Mouse (Mus musculus) kidney, postnatal 0 days (tissue): ENCODE measurements around the gene Rbm43. TPM values are rescaled to one million over a fixed set of nuclear protein-coding genes. Genes with fewer than 3 reads are reported as not detected.

Experiments
- ATAC-seq: fragments of 200-750 bp; cut with Nextera tagmentation; replicated peaks from 2 replicates; pipeline ENCODE4 v1.8.0; 2017; ENCODE audit warnings: low read depth, moderate number of reproducible peaks, moderate TSS enrichment, moderate library complexity; ENCODE audit not compliant: low FRiP score
- DNase-seq: peaks from one replicate; pipeline ENCODE4 v3.0.0-alpha.2; 2016; ENCODE audit warnings: low spot score
- H3K27ac ChIP-seq: fragments of 300-500 bp; sonication (generic); 2 replicates; pipeline ENCODE4 v1.5.1; 2014; ENCODE audit warnings: mild to moderate bottlenecking
- H3K27me3 ChIP-seq: fragments of 300-500 bp; sonication (generic); 2 replicates; pipeline ENCODE4 v1.6.1; 2014; ENCODE audit warnings: low read length, mixed read lengths; ENCODE audit not compliant: insufficient read depth
- H3K36me3 ChIP-seq: fragments of 300-500 bp; sonication (generic); 2 replicates; pipeline ENCODE4 v1.6.1; 2014; ENCODE audit warnings: low read length, mixed read lengths; ENCODE audit not compliant: insufficient read depth
- H3K4me1 ChIP-seq: fragments of 300-500 bp; sonication (generic); replicated peaks from 2 replicates; pipeline ENCODE4 v1.6.1; 2014; ENCODE audit warnings: antibody characterized with exemption, low read length, mixed read lengths; ENCODE audit not compliant: insufficient read depth
- H3K4me2 ChIP-seq: fragments of 300-500 bp; sonication (generic); 2 replicates; pipeline ENCODE4 v1.6.1; 2014; ENCODE audit warnings: mild to moderate bottlenecking, low read length, moderate library complexity, mixed read lengths
- H3K4me3 ChIP-seq: fragments of 300-500 bp; sonication (generic); replicated peaks from 2 replicates; pipeline ENCODE4 v1.5.1; 2014; ENCODE audit warnings: low read depth, low read length
- H3K9ac ChIP-seq: fragments of 300-500 bp; sonication (generic); 2 replicates; pipeline ENCODE4 v1.6.1; 2014; ENCODE audit warnings: low read depth, low read length
- H3K9me3 ChIP-seq: fragments of 300-500 bp; sonication (generic); replicated peaks from 2 replicates; pipeline ENCODE4 v1.6.1; 2016; ENCODE audit warnings: low read length, inconsistent platforms, mixed read lengths
- CTCF ChIP-seq: IDR thresholded peaks from 2 replicates; pipeline ENCODE4 v1.5.1; 2016; ENCODE audit warnings: antibody characterized with exemption, low read depth, mild to moderate bottlenecking, moderate library complexity
- WGBS: fragments of 180-500 bp; shearing (Covaris S2); extraction: QIAGEN DNeasy Blood & Tissue Kit; methylation state at CpG from one replicate; pipeline ENCODE4 v1.1.7; 2014; 5-methylcytosine and 5-hydroxymethylcytosine counted together
- polyA plus RNA-seq: library from polyadenylated mRNA; unstranded; fragments of >200 nt; fragmentation: Nextera tagmentation; extraction: Ambion mirVana; gene quantifications from 2 replicates; pipeline ENCODE4 v1.2.1, GENCODE M21; 2015

The Rbm43 gene
- polyA plus RNA-seq, 1 experiment from 2014 or later, result 13.1 TPM

DNA sequence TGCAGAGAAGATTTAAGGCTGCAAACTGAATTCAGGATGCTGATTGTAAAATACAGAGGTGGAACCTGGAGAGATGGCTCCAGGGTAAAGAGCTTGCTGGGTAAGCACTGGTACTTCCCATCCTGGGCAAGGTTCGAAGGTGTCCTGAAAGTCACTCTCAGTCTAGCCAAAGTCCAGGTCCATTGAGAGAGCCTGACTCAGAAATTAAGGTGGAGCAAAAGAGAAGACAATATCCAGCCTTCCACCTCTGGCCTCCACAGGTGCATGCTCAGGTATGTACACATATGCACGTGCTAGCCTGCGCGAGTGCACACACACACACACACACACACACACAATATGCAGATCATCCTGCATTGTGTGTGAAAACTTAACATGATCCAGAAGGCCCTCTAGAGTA lies 35.9 kb upstream of the Rbm43 start:
- no peak for ATAC-seq
- Histone ChIP-seq H3K4me2 (no peak overlapping the region), H3K36me3 (no peaks in the 10 kb centered on the region), H3K4me3 (no peak overlapping the region), H3K27me3 (no peaks in the 10 kb centered on the region), H3K27ac (no peak overlapping the region), H3K9ac (no peak overlapping the region), H3K9me3 (no peaks in the 10 kb centered on the region), H3K4me1 (no peaks in the 10 kb centered on the region)
- TF ChIP-seq CTCF, result no peak
- DNase-seq, result no peak
- 96% methylated on average over 4 of the region's 4 CpGs for WGBS

DNA sequence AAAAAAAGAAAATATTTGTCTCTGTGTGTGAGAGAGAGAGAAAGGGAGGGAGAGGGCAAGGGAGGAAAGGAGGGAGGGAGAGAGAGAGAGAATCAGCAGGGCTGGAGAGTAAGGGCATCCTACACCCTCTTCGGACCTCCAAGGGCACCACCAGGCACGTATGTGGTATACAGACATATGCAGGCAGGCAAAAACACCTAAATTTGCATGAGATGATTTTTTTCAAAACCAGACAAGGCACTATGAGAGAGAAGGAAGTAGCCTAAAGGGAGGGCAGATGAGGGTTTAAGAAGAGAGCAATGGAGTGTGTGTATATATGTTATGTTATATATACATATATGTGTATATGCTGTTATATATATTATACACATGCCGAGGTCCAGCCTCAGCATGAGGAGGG lies 32.3 kb upstream of the Rbm43 start:
- no peak for TF ChIP-seq CTCF
- WGBS, result 90% methylated on average over 3 of the region's 3 CpGs
- ATAC-seq, result no peak

DNA sequence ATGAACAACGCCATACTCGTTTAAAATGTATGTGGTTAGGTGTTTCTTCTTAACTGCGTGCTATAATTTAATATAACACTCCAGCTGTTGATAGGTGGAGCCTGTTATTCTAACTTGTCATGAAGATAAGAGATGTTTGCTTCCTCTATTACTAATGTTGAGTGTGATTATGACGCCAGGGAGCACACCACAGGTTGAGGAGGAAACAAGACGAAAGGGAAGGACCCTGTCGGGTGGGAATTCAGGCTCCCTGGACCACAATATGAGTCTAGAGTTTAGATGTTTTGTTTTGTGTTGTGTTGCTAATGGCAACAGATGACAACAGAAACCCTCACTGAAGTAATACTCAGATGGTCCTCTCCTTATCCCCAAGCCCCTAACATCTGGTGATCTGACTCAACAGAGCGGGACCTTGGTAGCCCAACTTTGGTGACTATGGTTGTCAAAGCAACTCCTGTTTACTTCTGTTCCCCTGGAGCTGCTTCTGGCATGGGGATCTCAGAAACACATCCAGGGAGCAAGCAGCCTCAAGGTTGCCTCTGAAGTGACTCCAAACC lies 18.8 kb upstream of the Rbm43 start:
- Histone ChIP-seq H3K4me2 (no peak overlapping the region), H3K27me3 (no peaks in the 10 kb centered on the region), H3K36me3 (peaks cover 5% of the 10 kb centered on the region; the same call in 1 of the 2 replicates), H3K27ac (no peak overlapping the region), H3K9ac (no peak overlapping the region), H3K4me1 (no peaks in the 10 kb centered on the region), H3K9me3 (no peaks in the 10 kb centered on the region), H3K4me3 (no peak overlapping the region)
- no peak for DNase-seq
- 87% methylated on average over 7 of the region's 7 CpGs for WGBS
- TF ChIP-seq CTCF, result no peak
- ATAC-seq, result no peak

More for the DNA sequence above, 32.3 kb upstream of the Rbm43 start:
- Histone ChIP-seq H3K9me3 (no peaks in the 10 kb centered on the region), H3K27me3 (no peaks in the 10 kb centered on the region), H3K4me3 (no peak overlapping the region), H3K36me3 (no peaks in the 10 kb centered on the region), H3K4me2 (no peak overlapping the region), H3K9ac (no peak overlapping the region), H3K4me1 (no peaks in the 10 kb centered on the region), H3K27ac (no peak overlapping the region)
- no peak for DNase-seq

DNA sequence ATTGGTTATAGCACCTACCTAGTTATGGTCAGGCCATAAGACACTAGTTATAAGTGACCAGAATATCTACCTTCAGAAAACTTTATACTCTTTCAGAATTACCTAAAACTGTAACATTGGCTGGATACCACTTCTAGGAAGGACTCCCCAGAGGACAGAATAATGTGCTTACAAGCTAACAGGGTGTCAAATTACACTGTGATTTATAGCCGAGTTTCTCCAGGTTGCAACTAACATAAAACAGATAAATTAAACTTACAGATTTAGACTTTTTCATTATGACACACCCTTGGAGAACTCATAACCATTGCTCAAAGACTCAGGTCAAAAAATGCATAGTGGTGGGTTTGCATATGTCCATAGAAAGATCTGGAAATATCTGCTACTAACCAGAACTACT lies 15.9 kb upstream of the Rbm43 start:
- no peak for TF ChIP-seq CTCF
- Histone ChIP-seq H3K4me3 (no peak overlapping the region), H3K9me3 (no peaks in the 10 kb centered on the region), H3K27me3 (no peaks in the 10 kb centered on the region), H3K36me3 (0 out of 2 replicates have a peak, but pooled peaks cover 2% of the 10 kb centered on the region), H3K27ac (no peak overlapping the region), H3K4me2 (no peak overlapping the region), H3K4me1 (no peaks in the 10 kb centered on the region), H3K9ac (no peak overlapping the region)
- 39% methylated on average over 1 of the region's 1 CpGs for WGBS
- DNase-seq (no peak), ATAC-seq (no peak)

DNA sequence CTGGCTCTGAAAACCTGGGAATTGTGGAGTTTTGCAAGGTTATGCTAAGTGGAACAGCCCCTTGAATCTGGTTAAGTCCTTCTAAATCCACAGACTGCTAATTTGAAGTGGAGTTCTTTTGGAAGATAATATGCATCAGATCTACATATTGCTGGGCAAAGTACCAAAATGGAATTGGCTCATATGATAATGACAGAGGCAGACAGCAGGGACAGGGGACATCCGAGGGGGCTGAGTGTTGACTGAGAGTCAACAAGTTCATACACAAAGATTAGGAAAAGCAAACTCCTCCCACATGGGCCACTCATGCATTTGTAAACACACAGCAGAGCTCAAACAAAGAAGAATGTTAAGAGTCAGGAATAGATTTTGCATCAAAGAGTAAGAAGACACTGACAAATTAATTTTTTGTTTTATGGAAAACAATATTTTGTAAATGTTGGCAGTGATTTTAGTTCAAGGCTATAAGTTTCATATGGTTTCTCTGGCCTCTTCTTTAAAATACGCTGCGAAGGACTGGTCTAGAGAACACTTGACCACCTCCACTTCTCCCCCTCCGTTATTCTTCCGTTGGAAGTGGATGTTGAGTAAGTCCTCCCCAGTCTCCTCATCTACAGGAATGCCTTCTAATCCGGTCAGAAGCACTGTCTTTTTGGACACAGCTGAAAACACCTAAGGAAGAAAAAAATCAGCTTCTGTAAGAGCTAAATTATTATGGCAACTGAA lies 13.3 kb upstream of the Rbm43 start:
- Histone ChIP-seq H3K9ac (no peak overlapping the region), H3K4me3 (no peak overlapping the region), H3K27ac (no peak overlapping the region), H3K9me3 (no peaks in the 10 kb centered on the region), H3K27me3 (no peaks in the 10 kb centered on the region), H3K4me2 (no peak overlapping the region), H3K4me1 (no peaks in the 10 kb centered on the region), H3K36me3 (no peaks in the 10 kb centered on the region)
- 84% methylated on average over 6 of the region's 6 CpGs for WGBS
- ATAC-seq, result no peak
- peak; percentile 22 for DNase-seq
- no peak for TF ChIP-seq CTCF

DNA sequence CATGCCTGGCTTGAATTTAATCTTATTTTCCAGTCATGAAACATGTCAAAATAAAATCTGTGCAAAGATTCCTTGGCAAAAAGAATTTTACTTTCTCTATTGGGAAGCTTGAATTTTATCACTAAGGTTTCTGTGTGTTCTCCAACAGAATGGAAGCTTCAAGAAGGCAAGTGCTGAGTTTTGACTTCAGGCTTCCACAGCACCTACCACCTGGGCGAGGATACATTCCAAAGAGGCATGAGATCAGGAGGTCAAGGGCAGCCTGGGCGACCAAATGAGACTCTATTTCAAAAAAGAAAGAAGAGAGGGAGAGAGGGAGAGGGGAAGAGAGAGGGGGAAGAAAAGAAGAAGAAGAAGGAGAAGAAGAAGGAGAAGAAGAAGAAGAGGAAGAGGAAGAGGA lies 10.8 kb upstream of the Rbm43 start:
- no peak overlapping the region for H3K4me3 ChIP-seq

DNA sequence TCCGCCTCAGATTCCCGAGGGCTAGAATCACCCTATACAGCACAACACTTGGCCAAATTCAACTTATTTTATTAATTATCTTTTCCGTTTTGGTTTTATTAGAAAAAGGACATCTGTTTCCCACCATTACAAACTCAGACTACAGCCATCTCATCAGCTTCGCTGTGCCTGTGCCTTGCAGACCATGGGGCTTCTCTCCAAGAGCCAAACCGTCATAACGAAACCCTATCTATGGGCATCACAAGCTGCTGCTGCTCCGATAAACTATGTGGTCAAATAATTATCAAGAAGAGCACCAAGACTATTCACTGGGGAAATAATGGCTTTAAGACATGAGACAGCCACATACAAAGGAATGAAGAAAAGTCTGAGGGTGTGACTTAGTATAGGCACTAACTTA lies 6.9 kb upstream of the Rbm43 start:
- H3K27ac ChIP-seq, result no peak overlapping the region
- no peak overlapping the region for H3K4me2 ChIP-seq
- H3K9me3 ChIP-seq, result no peaks in the 10 kb centered on the region
- H3K27me3 ChIP-seq, result no peaks in the 10 kb centered on the region
- H3K36me3 ChIP-seq, result no peaks in the 10 kb centered on the region
- H3K4me3 ChIP-seq, result no peak overlapping the region
- no peak for TF ChIP-seq CTCF
- WGBS, result 90% methylated on average over 7 of the region's 7 CpGs
- H3K9ac ChIP-seq, result no peak overlapping the region
- H3K4me1 ChIP-seq, result no peaks in the 10 kb centered on the region
- DNase-seq (no peak), ATAC-seq (no peak)

More for the DNA sequence above, 10.8 kb upstream of the Rbm43 start:
- Histone ChIP-seq H3K27ac (no peak overlapping the region), H3K9me3 (no peaks in the 10 kb centered on the region), H3K9ac (no peak overlapping the region), H3K27me3 (no peaks in the 10 kb centered on the region), H3K4me2 (no peak overlapping the region), H3K36me3 (no peaks in the 10 kb centered on the region), H3K4me1 (no peaks in the 10 kb centered on the region)
- no peak for DNase-seq
- WGBS, result 46% methylated on average over 2 of the region's 2 CpGs
- ATAC-seq, result no peak
- TF ChIP-seq CTCF, result no peak
